Mouse (Mus musculus) heart, embryonic 12.5 days (tissue): ENCODE results near the gene Raver2. TPM values are rescaled to one million over a fixed set of nuclear protein-coding genes. Genes with fewer than 3 reads are reported as not detected.

Experiments
- ATAC-seq: fragments of 200-750 bp; cut with Nextera tagmentation; 2 replicates; pipeline ENCODE4 v1.8.0; 2017; ENCODE audit warnings: moderate TSS enrichment, moderate library complexity; ENCODE audit not compliant: insufficient number of reproducible peaks, low FRiP score
- H3K27ac ChIP-seq: fragments of 300-500 bp; sonication (generic); 2 replicates; pipeline ENCODE4 v1.5.1; 2016; ENCODE audit warnings: mild to moderate bottlenecking, moderate library complexity; ENCODE audit not compliant: poor library complexity, severe bottlenecking
- H3K27me3 ChIP-seq: fragments of 300-500 bp; sonication (generic); replicated peaks from 2 replicates; pipeline ENCODE4 v1.6.1; 2016; ENCODE audit warnings: mild to moderate bottlenecking, moderate library complexity
- H3K36me3 ChIP-seq: fragments of 300-500 bp; sonication (generic); 2 replicates; pipeline ENCODE4 v1.6.1; 2016; ENCODE audit warnings: mild to moderate bottlenecking, moderate library complexity
- H3K4me1 ChIP-seq: fragments of 300-500 bp; sonication (generic); replicated peaks from 2 replicates; pipeline ENCODE4 v1.6.1; 2016; ENCODE audit warnings: mild to moderate bottlenecking
- H3K4me2 ChIP-seq: fragments of 300-500 bp; sonication (generic); 2 replicates; pipeline ENCODE4 v1.6.1; 2016; ENCODE audit warnings: mild to moderate bottlenecking, moderate library complexity
- H3K4me3 ChIP-seq: fragments of 300-500 bp; sonication (generic); 2 replicates; pipeline ENCODE4 v1.5.1; 2016; ENCODE audit warnings: mild to moderate bottlenecking
- H3K9ac ChIP-seq: fragments of 300-500 bp; sonication (generic); 2 replicates; pipeline ENCODE4 v1.6.1; 2016; ENCODE audit warnings: mild to moderate bottlenecking, moderate library complexity
- H3K9me3 ChIP-seq: fragments of 300-500 bp; sonication (generic); replicated peaks from 2 replicates; pipeline ENCODE4 v1.6.1; 2016; ENCODE audit warnings: mild to moderate bottlenecking, moderate library complexity
- WGBS: fragments of 180-500 bp; shearing (Covaris S2); methylation state at CpG from one replicate; pipeline ENCODE4 v1.1.7; 2016; 5-methylcytosine and 5-hydroxymethylcytosine counted together
- polyA plus RNA-seq: library from polyadenylated mRNA; unstranded; fragments of >200 nt; fragmentation: Nextera tagmentation; extraction: Ambion mirVana; gene quantifications from 2 replicates; pipeline ENCODE4 v1.2.1, GENCODE M21; 2016

Raver2 gene
- polyA plus RNA-seq, 1 experiment from 2014 or later: 5.4 TPM

- 55% methylated on average over 4 of the region's 4 CpGs for WGBS
- Histone ChIP-seq H3K4me1 (peaks cover 13% of the 10 kb centered on the region), H3K9me3 (no peaks in the 10 kb centered on the region), H3K4me3 (no peak overlapping the region), H3K4me2 (no peak overlapping the region), H3K9ac (no peak overlapping the region), H3K27ac (no peak overlapping the region), H3K36me3 (peaks cover 88% of the 10 kb centered on the region), H3K27me3 (no peaks in the 10 kb centered on the region)
- peak; percentile 57; the same call in 1 of the 2 replicates for ATAC-seq
These were observed 86.8 kb downstream of the Raver2 start for GRCm38 (mm10) chr4:101155541-101155940.

- Histone ChIP-seq H3K36me3 (peaks cover 87% of the 10 kb centered on the region), H3K4me1 (peaks cover 13% of the 10 kb centered on the region), H3K27me3 (no peaks in the 10 kb centered on the region), H3K9me3 (no peaks in the 10 kb centered on the region), H3K27ac (no peak overlapping the region), H3K4me2 (no peak overlapping the region), H3K4me3 (no peak overlapping the region), H3K9ac (no peak overlapping the region)
- ATAC-seq: no peak
- WGBS: 88% methylated on average over 5 of the region's 5 CpGs
These were observed 88.7 kb downstream of the Raver2 start for GRCm38 (mm10) chr4:101157476-101157875.

- H3K9ac ChIP-seq: no peak overlapping the region
- peaks cover 13% of the 10 kb centered on the region for H3K4me1 ChIP-seq
- H3K36me3 ChIP-seq: peaks cover 87% of the 10 kb centered on the region
- ATAC-seq: no peak
- no peak overlapping the region for H3K4me3 ChIP-seq
- WGBS: 54% methylated on average over 6 of the region's 6 CpGs
- no peaks in the 10 kb centered on the region for H3K9me3 ChIP-seq
- no peaks in the 10 kb centered on the region for H3K27me3 ChIP-seq
- no peak overlapping the region for H3K27ac ChIP-seq
- no peak overlapping the region for H3K4me2 ChIP-seq
These were observed 89.5 kb downstream of the Raver2 start for GRCm38 (mm10) chr4:101158282-101158681.

GRCm38 (mm10) chr4:101159191-101159764 lies 90.5 kb downstream of the Raver2 start:
- no peak overlapping the region for H3K4me3 ChIP-seq
- H3K4me1 ChIP-seq: peaks cover 13% of the 10 kb centered on the region
- no peaks in the 10 kb centered on the region for H3K27me3 ChIP-seq
- H3K36me3 ChIP-seq: peaks cover 89% of the 10 kb centered on the region
- H3K27ac ChIP-seq: no peak overlapping the region
- H3K9me3 ChIP-seq: no peaks in the 10 kb centered on the region
- no peak for ATAC-seq
- H3K4me2 ChIP-seq: no peak overlapping the region
- WGBS: 79% methylated on average over 12 of the region's 12 CpGs
- no peak overlapping the region for H3K9ac ChIP-seq

- H3K9me3 ChIP-seq: no peaks in the 10 kb centered on the region
- no peak overlapping the region for H3K4me2 ChIP-seq
- H3K36me3 ChIP-seq: peaks cover 81% of the 10 kb centered on the region
- peaks cover 6% of the 10 kb centered on the region for H3K4me1 ChIP-seq
- ATAC-seq: no peak
- no peak overlapping the region for H3K9ac ChIP-seq
- no peak overlapping the region for H3K4me3 ChIP-seq
- no peaks in the 10 kb centered on the region for H3K27me3 ChIP-seq
- no peak overlapping the region for H3K27ac ChIP-seq
- WGBS: 71% methylated on average over 1 of the region's 1 CpGs
These were observed 92.0 kb downstream of the Raver2 start for GRCm38 (mm10) chr4:101160821-101161220.

GRCm38 (mm10) chr4:101164189-101164588 lies 95.4 kb downstream of the Raver2 start:
- WGBS: 79% methylated on average over 2 of the region's 2 CpGs
- H3K4me1 ChIP-seq: no peaks in the 10 kb centered on the region
- H3K9me3 ChIP-seq: no peaks in the 10 kb centered on the region
- no peak overlapping the region for H3K4me2 ChIP-seq
- H3K9ac ChIP-seq: no peak overlapping the region
- H3K27ac ChIP-seq: no peak overlapping the region
- H3K36me3 ChIP-seq: peaks cover 68% of the 10 kb centered on the region
- H3K27me3 ChIP-seq: no peaks in the 10 kb centered on the region
- H3K4me3 ChIP-seq: no peak overlapping the region
- no peak for ATAC-seq

- no peak overlapping the region for H3K27ac ChIP-seq
- 81% methylated on average over 2 of the region's 2 CpGs for WGBS
These were observed 95.9 kb downstream of the Raver2 start for GRCm38 (mm10) chr4:101164673-101165072.

GRCm38 (mm10) chr4:101165776-101166175 lies 97.0 kb downstream of the Raver2 start:
- 78% methylated on average over 4 of the region's 4 CpGs for WGBS
- no peak overlapping the region for H3K9ac ChIP-seq
- no peak for ATAC-seq
- no peak overlapping the region for H3K27ac ChIP-seq
- no peaks in the 10 kb centered on the region for H3K27me3 ChIP-seq
- no peaks in the 10 kb centered on the region for H3K4me1 ChIP-seq
- no peak overlapping the region for H3K4me3 ChIP-seq
- H3K9me3 ChIP-seq: no peaks in the 10 kb centered on the region
- H3K36me3 ChIP-seq: peaks cover 69% of the 10 kb centered on the region
- no peak overlapping the region for H3K4me2 ChIP-seq

More at GRCm38 (mm10) chr4:101164673-101165072, 95.9 kb downstream of the Raver2 start:
- Histone ChIP-seq H3K4me3 (no peak overlapping the region), H3K4me2 (no peak overlapping the region), H3K9ac (no peak overlapping the region), H3K4me1 (no peaks in the 10 kb centered on the region), H3K9me3 (no peaks in the 10 kb centered on the region), H3K27me3 (no peaks in the 10 kb centered on the region), H3K36me3 (peaks cover 68% of the 10 kb centered on the region)
- no peak for ATAC-seq

GRCm38 (mm10) chr4:101167777-101168176 lies 99.0 kb downstream of the Raver2 start:
- Histone ChIP-seq H3K4me1 (no peaks in the 10 kb centered on the region), H3K36me3 (peaks cover 57% of the 10 kb centered on the region), H3K9ac (no peak overlapping the region), H3K27ac (no peak overlapping the region), H3K9me3 (no peaks in the 10 kb centered on the region), H3K4me2 (no peak overlapping the region), H3K27me3 (no peaks in the 10 kb centered on the region), H3K4me3 (no peak overlapping the region)
- no peak for ATAC-seq
- 85% methylated on average over 1 of the region's 1 CpGs for WGBS

- H3K27ac ChIP-seq: no peak overlapping the region
- H3K36me3 ChIP-seq: peaks cover 53% of the 10 kb centered on the region
- H3K9me3 ChIP-seq: no peaks in the 10 kb centered on the region
- no peak for ATAC-seq
- WGBS: 52% methylated on average over 6 of the region's 6 CpGs
- H3K27me3 ChIP-seq: no peaks in the 10 kb centered on the region
- no peak overlapping the region for H3K4me2 ChIP-seq
- H3K4me3 ChIP-seq: no peak overlapping the region
- H3K9ac ChIP-seq: no peak overlapping the region
- H3K4me1 ChIP-seq: no peaks in the 10 kb centered on the region
These were observed 99.5 kb downstream of the Raver2 start for GRCm38 (mm10) chr4:101168189-101168778.

- WGBS: 61% methylated on average over 2 of the region's 2 CpGs
- ATAC-seq: no peak
- Histone ChIP-seq H3K36me3 (peaks cover 47% of the 10 kb centered on the region), H3K4me2 (no peak overlapping the region), H3K27me3 (no peaks in the 10 kb centered on the region), H3K9me3 (no peaks in the 10 kb centered on the region), H3K4me1 (peaks cover 15% of the 10 kb centered on the region), H3K4me3 (no peak overlapping the region), H3K27ac (no peak overlapping the region), H3K9ac (no peak overlapping the region)
These were observed 104.0 kb downstream of the Raver2 start for GRCm38 (mm10) chr4:101172738-101173137.
